Mouse (Mus musculus) CH12.LX (cell line): ENCODE measurements at regions not wholly inside any gene's neighbourhood (a gene's known extent, or its start where the extent isn't known, plus 50 kb on each side); places are given as distances from the start of the nearest gene placed in this dataset.

Experiments used
- DNase-seq: peaks from one replicate; pipeline ENCODE4 v3.0.0-alpha.2; 2013; ENCODE audit errors: extremely low read depth
- H3K27ac ChIP-seq: 2 replicates; pipeline ENCODE4 v1.5.1; 2012; ENCODE audit warnings: low read depth, mild to moderate bottlenecking, control low read depth, moderate library complexity; ENCODE audit not compliant: insufficient read depth
- H3K27me3 ChIP-seq: replicated peaks from 2 replicates; pipeline ENCODE3; 2012; ENCODE audit warnings: inconsistent platforms
- H3K36me3 ChIP-seq, 2 experiments: replicated peaks in 1 of 2; 2 replicates each; pipeline versions ENCODE3 to v1.6.1; 2012; ENCODE audit warnings: inconsistent platforms in 1 of 2, low read length in 1 of 2, mild to moderate bottlenecking in 1 of 2, mixed read lengths in 1 of 2, moderate library complexity in 1 of 2; ENCODE audit not compliant: control insufficient read depth in 1 of 2, insufficient read depth in 1 of 2
- H3K4me1 ChIP-seq, 2 experiments: 2 replicates each; pipeline ENCODE4 v1.6.1; 2012; ENCODE audit warnings: inconsistent platforms in 1 of 2, moderate library complexity in 1 of 2; ENCODE audit not compliant: insufficient read depth in 2 of 2, control insufficient read depth in 1 of 2
- H3K4me2 ChIP-seq: 2 replicates; pipeline ENCODE4 v1.6.1; 2012; ENCODE audit warnings: low read depth, mild to moderate bottlenecking, control low read depth; ENCODE audit not compliant: poor library complexity, insufficient read depth, severe bottlenecking
- H3K4me3 ChIP-seq, 3 experiments: fragments of 150-350 bp in 1 of 3; sonication (generic) in 1 of 3; replicated peaks in 1 of 3; 2 replicates each; pipeline versions ENCODE3 to v1.5.1; 2011 to 2012; ENCODE audit warnings: low read depth in 2 of 3, low read length in 2 of 3, mild to moderate bottlenecking in 2 of 3, moderate library complexity in 2 of 3, control low read depth in 1 of 3, improper control_type of control experiment in 1 of 3, inconsistent platforms in 1 of 3, mixed read lengths in 1 of 3; ENCODE audit not compliant: poor library complexity in 1 of 3
- H3K79me2 ChIP-seq: replicated peaks from 2 replicates; pipeline ENCODE4 v1.6.1; 2012; ENCODE audit warnings: mild to moderate bottlenecking, moderate library complexity; ENCODE audit not compliant: control insufficient read depth, poor library complexity, insufficient read depth, severe bottlenecking; ENCODE audit errors: extremely low read depth
- H3K9ac ChIP-seq: 2 replicates; pipeline ENCODE4 v1.6.1; 2012; ENCODE audit warnings: low read depth, mild to moderate bottlenecking, control low read depth, moderate library complexity; ENCODE audit not compliant: insufficient read depth
- H3K9me3 ChIP-seq: replicated peaks from 2 replicates; pipeline ENCODE3; 2012; ENCODE audit warnings: low read length, inconsistent platforms, mixed read lengths
- BHLHE40 ChIP-seq: IDR thresholded peaks from 2 replicates; pipeline ENCODE4 v1.6.1; 2011; ENCODE audit warnings: mild to moderate bottlenecking, low read depth, low read length, improper control_type of control experiment
- CHD2 ChIP-seq: IDR thresholded peaks from 2 replicates; pipeline ENCODE4 v1.6.1; 2011; ENCODE audit warnings: low read length, improper control_type of control experiment
- CTCF ChIP-seq, 2 experiments: IDR thresholded peaks in 1 of 2; conservative IDR thresholded peaks in 1 of 2; 2 replicates each; pipeline ENCODE4 v1.5.1; 2011 to 2012; ENCODE audit warnings: low read depth in 2 of 2, low read length in 2 of 2, improper control_type of control experiment in 1 of 2, inconsistent platforms in 1 of 2, mild to moderate bottlenecking in 1 of 2, moderate library complexity in 1 of 2
- E2F4 ChIP-seq: IDR thresholded peaks from 2 replicates; pipeline ENCODE4 v1.6.1; 2011; ENCODE audit warnings: low read depth, low read length, improper control_type of control experiment; ENCODE audit not compliant: insufficient replicate concordance
- ELF1 ChIP-seq: IDR thresholded peaks from 2 replicates; pipeline ENCODE4 v1.6.1; 2014; ENCODE audit warnings: low read depth, mild to moderate bottlenecking, inconsistent platforms, low read length, improper control_type of control experiment
- EP300 ChIP-seq: IDR thresholded peaks from 2 replicates; pipeline ENCODE4 v1.6.1; 2011; ENCODE audit warnings: low read length, improper control_type of control experiment
- ETS1 ChIP-seq: conservative IDR thresholded peaks from 2 replicates; pipeline ENCODE4 v1.6.1; 2012; ENCODE audit warnings: low read depth, mild to moderate bottlenecking, inconsistent platforms, low read length, improper control_type of control experiment, moderate library complexity
- GABPA ChIP-seq: IDR thresholded peaks from 2 replicates; pipeline ENCODE4 v1.6.1; 2012; ENCODE audit warnings: low read depth, low read length, improper control_type of control experiment, inconsistent platforms; ENCODE audit not compliant: insufficient replicate concordance
- HCFC1 ChIP-seq: IDR thresholded peaks from 2 replicates; pipeline ENCODE4 v1.6.1; 2012; ENCODE audit warnings: low read depth, mild to moderate bottlenecking, inconsistent platforms, low read length, improper control_type of control experiment
- JUN ChIP-seq: IDR thresholded peaks from 2 replicates; pipeline ENCODE4 v1.6.1; 2011; ENCODE audit warnings: low read depth, mild to moderate bottlenecking, low read length, improper control_type of control experiment, moderate library complexity; ENCODE audit not compliant: insufficient read depth
- JUND ChIP-seq: conservative IDR thresholded peaks from 2 replicates; pipeline ENCODE4 v1.6.1; 2011; ENCODE audit warnings: low read depth, low read length, improper control_type of control experiment
- KAT2A ChIP-seq: IDR thresholded peaks from 2 replicates; pipeline ENCODE4 v1.6.1; 2012; ENCODE audit warnings: low read length, improper control_type of control experiment, inconsistent platforms; ENCODE audit not compliant: insufficient replicate concordance
- MAFK ChIP-seq: IDR thresholded peaks from 2 replicates; pipeline ENCODE4 v1.6.1; 2011; ENCODE audit warnings: low read length, improper control_type of control experiment; ENCODE audit not compliant: insufficient replicate concordance
- MAX ChIP-seq: IDR thresholded peaks from 2 replicates; pipeline ENCODE4 v1.6.1; 2011; ENCODE audit warnings: low read length, improper control_type of control experiment
- MEF2A ChIP-seq: IDR thresholded peaks from 2 replicates; pipeline ENCODE4 v1.6.1; 2014; ENCODE audit warnings: low read depth, mild to moderate bottlenecking, inconsistent platforms, low read length, improper control_type of control experiment, borderline replicate concordance
- MXI1 ChIP-seq: IDR thresholded peaks from 2 replicates; pipeline ENCODE4 v1.6.1; 2011; ENCODE audit warnings: mild to moderate bottlenecking, low read depth, low read length, improper control_type of control experiment
- NELFE ChIP-seq: IDR thresholded peaks from 2 replicates; pipeline ENCODE4 v1.6.1; 2011; ENCODE audit warnings: low read depth, low read length, improper control_type of control experiment
- RAD21 ChIP-seq: IDR thresholded peaks from 2 replicates; pipeline ENCODE4 v1.6.1; 2011; ENCODE audit warnings: low read depth, mild to moderate bottlenecking, low read length, improper control_type of control experiment, moderate library complexity
- TCF12 ChIP-seq: IDR thresholded peaks from 2 replicates; pipeline ENCODE4 v1.6.1; 2014; ENCODE audit warnings: low read depth, mild to moderate bottlenecking, inconsistent platforms, low read length, improper control_type of control experiment
- UBTF ChIP-seq: IDR thresholded peaks from 2 replicates; pipeline ENCODE4 v1.6.1; 2012; ENCODE audit warnings: low read depth, mild to moderate bottlenecking, inconsistent platforms, low read length, improper control_type of control experiment, moderate library complexity
- USF1 ChIP-seq: IDR thresholded peaks from 2 replicates; pipeline ENCODE4 v1.6.1; 2014; ENCODE audit warnings: low read depth, mild to moderate bottlenecking, inconsistent platforms, low read length, improper control_type of control experiment
- USF2 ChIP-seq: conservative IDR thresholded peaks from 2 replicates; pipeline ENCODE4 v1.6.1; 2011; ENCODE audit warnings: low read depth, low read length, improper control_type of control experiment
- ZC3H11A ChIP-seq: IDR thresholded peaks from 2 replicates; pipeline ENCODE4 v1.6.1; 2012; ENCODE audit warnings: low read depth, mild to moderate bottlenecking, inconsistent platforms, low read length, improper control_type of control experiment
- ZMIZ1 ChIP-seq: IDR thresholded peaks from 2 replicates; pipeline ENCODE4 v1.6.1; 2012; ENCODE audit warnings: low read depth, mild to moderate bottlenecking, inconsistent platforms, low read length, improper control_type of control experiment
- dilution Hi-C: fragments of 300-500 bp; cut with MboI; formaldehyde crosslinking; loops from 2 replicates; pipeline ENCODE4 v1.14.3; 2020; ENCODE audit warnings: low sequenced_read_pairs; ENCODE audit not compliant: extremely low pct_unique_long_range_greater_than_20kb, extremely low pct_ligation_motif_present
- in situ Hi-C: fragments of 300-500 bp; cut with MboI; formaldehyde crosslinking; loops from 3 replicates; pipeline ENCODE4 v1.14.3; 2019; ENCODE audit warnings: low sequenced_read_pairs, low pct_ligation_motif_present, low pct_unique_long_range_greater_than_20kb, mixed read lengths

DNA sequence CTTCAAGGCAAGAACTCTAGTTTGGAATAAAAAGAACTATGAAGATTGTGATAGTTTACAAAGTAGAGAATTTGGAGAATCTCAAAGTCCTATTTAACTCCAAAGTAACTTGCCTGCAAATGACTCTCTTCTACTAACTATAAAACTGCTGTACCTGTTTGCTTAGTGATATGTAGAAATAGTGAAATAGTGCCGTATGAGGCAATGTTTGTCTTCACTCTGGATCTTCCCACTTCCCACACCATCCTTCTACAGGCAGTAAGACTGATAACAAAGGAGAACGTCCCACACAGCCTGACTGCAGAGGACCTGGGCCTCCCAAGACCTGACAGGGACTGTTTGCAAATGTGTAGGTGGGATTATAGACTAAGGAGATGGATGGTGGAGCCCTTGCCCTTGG lies 85.4 kb upstream of the Tbx20 start:
- no peak overlapping the region for H3K4me3 ChIP-seq
- peaks cover 0 to 2% of the 10 kb centered on the region in 2 experiments; a peak in 1 of 4 replicates for H3K4me1 ChIP-seq
- in situ Hi-C loops, result no loop called here
- no peaks in the 10 kb centered on the region for H3K36me3 ChIP-seq
- dilution Hi-C loops, result no loop called here
- H3K9ac ChIP-seq, result no peak overlapping the region
- no peaks in the 10 kb centered on the region for H3K27me3 ChIP-seq
- no peak for DNase-seq
- no peak overlapping the region for H3K27ac ChIP-seq
- no peaks in the 10 kb centered on the region for H3K79me2 ChIP-seq
- H3K9me3 ChIP-seq, result no peaks in the 10 kb centered on the region
- H3K4me2 ChIP-seq, result no peak overlapping the region
- TF ChIP-seq KAT2A (no peak), GABPA (no peak), ELF1 (no peak), ZMIZ1 (no peak), CHD2 (no peak), ETS1 (no peak), MAX (no peak), ZC3H11A (no peak), JUND (no peak), TCF12 (no peak), JUN (no peak), CTCF (conservative IDR thresholded peaks at IDR 0.05 in 1 of 2, IDR thresholded peaks at IDR 0.05 in 1 of 2; ENCODE audit: low read depth in 2 of 2, low read length in 2 of 2) (no peak), MAFK (no peak), NELFE (no peak), MEF2A (no peak), BHLHE40 (no peak), EP300 (no peak), E2F4 (no peak), UBTF (no peak), HCFC1 (no peak)

DNA sequence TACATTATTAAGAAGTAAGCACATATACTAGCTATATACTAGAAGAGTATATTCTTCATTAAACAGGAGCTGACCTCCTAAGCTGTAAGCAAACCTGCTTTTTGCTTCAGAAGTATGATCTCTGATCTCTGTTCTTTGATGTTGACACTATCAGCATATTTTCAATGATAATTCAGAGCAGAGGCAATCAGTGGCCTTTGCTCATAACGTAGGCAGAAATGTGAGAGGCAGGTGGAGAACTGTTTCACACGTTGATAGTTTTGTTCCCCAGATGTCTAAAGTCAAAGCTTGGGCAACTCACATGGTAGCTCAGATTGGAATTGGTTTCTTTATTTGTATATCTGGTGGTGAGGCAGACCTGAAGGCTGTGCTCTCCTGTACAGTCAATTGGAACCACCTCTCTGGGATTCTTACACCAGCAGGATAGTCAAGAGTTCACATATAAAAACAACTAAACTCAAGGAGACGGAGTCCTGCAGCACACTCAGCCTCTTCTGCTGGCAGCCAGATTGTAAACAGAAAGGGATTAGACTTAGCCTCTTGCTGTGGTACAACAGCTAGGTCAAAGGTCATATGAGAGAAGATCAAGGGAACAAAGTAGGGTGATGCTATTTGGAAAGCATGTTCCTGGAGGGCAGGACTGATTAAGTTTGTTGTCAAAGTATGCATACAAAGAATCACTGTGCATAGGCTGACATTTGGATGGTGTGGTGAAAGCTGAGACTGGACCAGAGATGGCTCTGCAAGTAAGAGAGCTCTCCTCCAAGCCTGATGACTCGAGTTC lies 92.5 kb upstream of the Tbx20 start:
- TF ChIP-seq BHLHE40 (no peak), ZC3H11A (no peak), JUND (no peak), ZMIZ1 (no peak), RAD21 (no peak), E2F4 (no peak), CTCF (conservative IDR thresholded peaks at IDR 0.05 in 1 of 2, IDR thresholded peaks at IDR 0.05 in 1 of 2; ENCODE audit: low read depth in 2 of 2, low read length in 2 of 2) (no peak), EP300 (no peak), USF1 (no peak), ELF1 (no peak), MXI1 (no peak), KAT2A (no peak), USF2 (no peak), HCFC1 (no peak)
- no peak overlapping the region for H3K27ac ChIP-seq
- no peaks in the 10 kb centered on the region for H3K36me3 ChIP-seq
- no peak for DNase-seq
- no peak overlapping the region for H3K4me3 ChIP-seq
- H3K9ac ChIP-seq, result no peak overlapping the region
- no peaks in the 10 kb centered on the region for H3K79me2 ChIP-seq
- H3K9me3 ChIP-seq, result no peaks in the 10 kb centered on the region
- no peaks in the 10 kb centered on the region for H3K4me1 ChIP-seq
- H3K4me2 ChIP-seq, result no peak overlapping the region
- in situ Hi-C loops, result no loop called here
- H3K27me3 ChIP-seq, result no peaks in the 10 kb centered on the region
- dilution Hi-C loops, result no loop called here
